In genomic region chr1:133543751-133544150, GRCm38 (mm10) we compare ENCODE assay signal across 24 mouse cellular contexts.
DNase-seq lines count a peak whose midpoint lies in the region; ATAC-seq lines count a peak whose summit lies in the region.
"Had no signal": no experiment of that assay in that cellular context is flagged by ENCODE, and none has a peak within 500 bp of the region (broad histone marks: within the 10 kb centered on the region; RNA-seq: fewer than 3 reads in every experiment).

No protein-coding gene starts in this region.

- H3K9me3 ChIP-seq in neural tube, embryonic 15.5 days (replicated peaks): no peaks in the 10 kb centered on the region
- H3K9me3 ChIP-seq: limb, embryonic 12.5 days had no signal

- no peak overlapping the region for H3K9ac ChIP-seq in neural tube, embryonic 15.5 days (replicated peaks)
- H3K9ac ChIP-seq: forebrain, postnatal 0 days; limb, embryonic 12.5 days; liver, postnatal 0 days had no signal

- no peaks in the 10 kb centered on the region for H3K4me1 ChIP-seq in neural tube, embryonic 15.5 days
- H3K4me1 ChIP-seq: limb, embryonic 12.5 days had no signal

- WGBS in neural tube, embryonic 15.5 days: 86% methylated on average over 10 of the region's 10 CpGs

- H3K27ac ChIP-seq in neural tube, embryonic 15.5 days (replicated peaks): no peak overlapping the region
- H3K27ac ChIP-seq: hindbrain, postnatal 0 days; layer of hippocampus, adult 2 months; limb, embryonic 12.5 days; macrophage; stomach, postnatal 0 days had no signal

- no peaks in the 10 kb centered on the region for H3K36me3 ChIP-seq in neural tube, embryonic 15.5 days
- H3K36me3 ChIP-seq: limb, embryonic 12.5 days had no signal

- H3K27me3 ChIP-seq in neural tube, embryonic 15.5 days (replicated peaks): no peaks in the 10 kb centered on the region
- H3K27me3 ChIP-seq: limb, embryonic 12.5 days had no signal

- no peak overlapping the region for H3K4me3 ChIP-seq in neural tube, embryonic 15.5 days (replicated peaks)
- H3K4me3 ChIP-seq: layer of hippocampus, adult 2 months; limb, embryonic 12.5 days had no signal

- peak; percentile 14 for DNase-seq in heart, postnatal 4 days
- DNase-seq in heart, postnatal 25 days (ENCODE audit: low spot score): no peak
- peak; percentile 9 for DNase-seq in neural tube, embryonic 10.5 days (ENCODE audit: extremely low spot score, low spot score)
- DNase-seq in ES-CJ7 (ENCODE audit: low read depth, low spot score) (peak; percentile 45), ZHBTc4 (ENCODE audit: low read depth, low spot score) (peak; percentile 73)
- DNase-seq in kidney, postnatal 36 days: no peak
- DNase-seq: adrenal gland, postnatal 25 days; B cell, adult 2 months; cerebellum, adult 9-11 months; forebrain, postnatal 0 days; kidney, adult 9 months; kidney, postnatal 14 days; liver, postnatal 0 days; right cerebral cortex, postnatal 14 days had no signal

- H3K4me2 ChIP-seq in neural tube, embryonic 15.5 days: no peak overlapping the region
- H3K4me2 ChIP-seq: heart, embryonic 11.5 days; limb, embryonic 12.5 days; liver, embryonic 11.5 days; midbrain, embryonic 11.5 days had no signal

- intact Hi-C loops in heart, postnatal 25 days (cut with DNase I): no loop called here

- no peak for ATAC-seq in neural tube, embryonic 15.5 days (ENCODE audit: low FRiP score)
- ATAC-seq: forebrain, postnatal 0 days; hindbrain, postnatal 0 days; intestine, embryonic 16.5 days; liver, postnatal 0 days had no signal

Comparison
In these comparisons a context has a peak if more than half of its experiments do, and no peak if none do; other contexts are left out.
1. DNase-seq: peak in heart, postnatal 4 days (single experiment), neural tube, embryonic 10.5 days (single experiment), ES-CJ7 (single experiment) and ZHBTc4 (single experiment); none in heart, postnatal 25 days (single experiment) and kidney, postnatal 36 days (0 of 2).